Comparison of ENCODE assay signal across 23 mouse cellular contexts in genomic region chr1:160263053-160263452, GRCm38 (mm10). TPM values are rescaled to one million over a fixed set of nuclear protein-coding genes. Genes with fewer than 3 reads are reported as not detected.
DNase-seq lines count a peak whose midpoint lies in the region; ATAC-seq and TF ChIP-seq lines count a peak whose summit lies in the region.
"Had no signal": no experiment of that assay in that cellular context is flagged by ENCODE, and none has a peak within 500 bp of the region (broad histone marks: within the 10 kb centered on the region; RNA-seq: fewer than 3 reads in every experiment).

No protein-coding gene starts in this region.

- no peak overlapping the region for H3K4me3 ChIP-seq in lung, embryonic 14.5 days (ENCODE audit: low read depth, low read length)
- no peak overlapping the region for H3K4me3 ChIP-seq in lung, adult 2 months (replicated peaks; ENCODE audit: extremely low read depth, low read depth, low read length)
- no peak overlapping the region for H3K4me3 ChIP-seq in MEL (ENCODE audit: control insufficient read depth in 1 of 2, insufficient read depth in 1 of 2, low read depth in 2 of 2, low read length in 2 of 2)
- H3K4me3 ChIP-seq in small intestine, adult 2 months (ENCODE audit: low read depth, low read length): no peak overlapping the region
- no peak overlapping the region for H3K4me3 ChIP-seq in kidney, embryonic 16.5 days (ENCODE audit: low read length)
- no peak overlapping the region for H3K4me3 ChIP-seq in kidney, embryonic 15.5 days (replicated peaks)
- H3K4me3 ChIP-seq: hindbrain, embryonic 12.5 days; limb, embryonic 12.5 days had no signal

- no peaks in the 10 kb centered on the region; the same call in 1 of the 2 replicates for H3K79me2 ChIP-seq in MEL (ENCODE audit: control insufficient read depth, insufficient read depth, low read length, poor library complexity)

- ATAC-seq in lung, embryonic 14.5 days (ENCODE audit: insufficient read depth): no peak
- peak; percentile 90 for ATAC-seq in granulocyte monocyte progenitor cell, adult 5-6 weeks (replicated peaks; ENCODE audit: poor library complexity, severe bottlenecking)
- no peak for ATAC-seq in kidney, embryonic 16.5 days (ENCODE audit: low FRiP score, low TSS enrichment)
- no peak for ATAC-seq in kidney, embryonic 15.5 days (replicated peaks; ENCODE audit: low FRiP score)
- ATAC-seq: forebrain, postnatal 0 days; inflammation-experienced regulatory T-cells, adult 6 months; liver, postnatal 0 days had no signal

- peak; percentile 9 to 47; a peak in 1 of 4 replicates for TF ChIP-seq EP300 in MEL (IDR thresholded peaks at IDR 0.05; ENCODE audit: low read depth in 1 of 2, low read length in 2 of 2)

- no peak overlapping the region for H3K9ac ChIP-seq in lung, embryonic 14.5 days
- H3K9ac ChIP-seq in MEL (ENCODE audit: control insufficient read depth, low read depth, low read length, poor library complexity, severe bottlenecking): no peak overlapping the region
- no peak overlapping the region for H3K9ac ChIP-seq in kidney, embryonic 16.5 days (replicated peaks; ENCODE audit: low read length)
- H3K9ac ChIP-seq in kidney, embryonic 15.5 days: no peak overlapping the region
- H3K9ac ChIP-seq: forebrain, postnatal 0 days; hindbrain, embryonic 12.5 days; limb, embryonic 12.5 days; liver, postnatal 0 days had no signal

- no peak for TF ChIP-seq POLR2A in lung, adult 2 months (IDR thresholded peaks at IDR 0.05; ENCODE audit: borderline replicate concordance, extremely low read depth, low read depth, low read length)
- TF ChIP-seq POLR2A in MEL (IDR thresholded peaks at IDR 0.05; ENCODE audit: control insufficient read depth in 1 of 2, insufficient read depth in 1 of 2, low read depth in 1 of 2, low read length in 2 of 2, poor library complexity in 1 of 2): no peak
- no peak for TF ChIP-seq POLR2A in small intestine, adult 2 months (IDR thresholded peaks at IDR 0.05; ENCODE audit: low read depth, low read length)

- peaks cover 4% of the 10 kb centered on the region for H3K4me1 ChIP-seq in lung, embryonic 14.5 days (ENCODE audit: insufficient read depth)
- 0 out of 2 replicates have a peak, but pooled peaks cover 2% of the 10 kb centered on the region for H3K4me1 ChIP-seq in lung, adult 2 months (ENCODE audit: control insufficient read depth, insufficient read depth, low read length)
- peaks cover 6 to 9% of the 10 kb centered on the region in 2 experiments; a peak in 3 of 4 replicates for H3K4me1 ChIP-seq in MEL (ENCODE audit: control insufficient read depth in 1 of 2, insufficient read depth in 2 of 2, low read length in 2 of 2)
- H3K4me1 ChIP-seq in small intestine, adult 2 months (ENCODE audit: control insufficient read depth, insufficient read depth, insufficient read length, low read length): peaks cover 10% of the 10 kb centered on the region
- H3K4me1 ChIP-seq in kidney, embryonic 16.5 days (ENCODE audit: insufficient read depth, low read length): no peaks in the 10 kb centered on the region; the same call in 1 of the 2 replicates
- 0 out of 2 replicates have a peak, but pooled peaks cover 6% of the 10 kb centered on the region for H3K4me1 ChIP-seq in kidney, embryonic 15.5 days

- no peak for TF ChIP-seq RAD21 in MEL (IDR thresholded peaks at IDR 0.05; ENCODE audit: low read depth, low read length)

- DNase-seq in lung, embryonic 14.5 days: no peak
- no peak for DNase-seq in lung, adult 2 months
- DNase-seq in MEL (ENCODE audit: low read depth, low spot score): no peak
- no peak for DNase-seq in adrenal gland, postnatal 14 days
- DNase-seq: adrenal gland, postnatal 25 days; B cell, adult 2 months; cerebellum, adult 18-20 months; cerebellum, postnatal 36 days; forebrain, postnatal 0 days; gastrocnemius, postnatal 10 days; kidney, postnatal 10 days; liver, postnatal 0 days; midbrain, embryonic 14.5 days; retina, postnatal 1 day; right cerebral cortex, postnatal 4 days; thymus, adult 2 months had no signal

- TF ChIP-seq CTCF in lung, embryonic 14.5 days (IDR thresholded peaks at IDR 0.05; ENCODE audit: low read depth): no peak
- no peak for TF ChIP-seq CTCF in lung, adult 2 months (IDR thresholded peaks at IDR 0.05; ENCODE audit: insufficient read depth, low read length)
- TF ChIP-seq CTCF in MEL (IDR thresholded peaks at IDR 0.05 in 2 of 3, conservative IDR thresholded peaks at IDR 0.05 in 1 of 3; ENCODE audit: control insufficient read depth in 1 of 3, insufficient read depth in 1 of 3, low read depth in 2 of 3, low read length in 3 of 3, poor library complexity in 1 of 3, severe bottlenecking in 1 of 3): no peak
- TF ChIP-seq CTCF in small intestine, adult 2 months (IDR thresholded peaks at IDR 0.05; ENCODE audit: extremely low read depth, insufficient read length, insufficient replicate concordance, low read depth, low read length): no peak

- WGBS in lung, embryonic 14.5 days: 63% methylated on average over 5 of the region's 5 CpGs
- WGBS in lung, adult 2 months: 50% methylated on average over 5 of the region's 5 CpGs
- WGBS in small intestine, adult 2 months: 21% methylated on average over 5 of the region's 5 CpGs
- WGBS in kidney, embryonic 16.5 days: 76% methylated on average over 5 of the region's 5 CpGs
- WGBS in kidney, embryonic 15.5 days: 78% methylated on average over 5 of the region's 5 CpGs

- H3K27ac ChIP-seq in lung, embryonic 14.5 days (ENCODE audit: low read depth): peak overlapping the region; percentile 79; the same call in 1 of the 2 replicates
- no peak overlapping the region for H3K27ac ChIP-seq in MEL (ENCODE audit: control insufficient read depth, low read depth, low read length)
- H3K27ac ChIP-seq in small intestine, adult 2 months (ENCODE audit: insufficient read depth, low read depth, low read length): peak overlapping the region; percentile 42; the same call in 1 of the 2 replicates
- H3K27ac ChIP-seq in kidney, embryonic 16.5 days (ENCODE audit: low read length): no peak overlapping the region
- H3K27ac ChIP-seq in kidney, embryonic 15.5 days: no peak overlapping the region
- H3K27ac ChIP-seq: hindbrain, embryonic 12.5 days; limb, embryonic 12.5 days had no signal

- no peaks in the 10 kb centered on the region for H3K36me3 ChIP-seq in lung, embryonic 14.5 days (ENCODE audit: insufficient read depth)
- H3K36me3 ChIP-seq in MEL (ENCODE audit: control insufficient read depth in 1 of 2, insufficient read depth in 2 of 2, low read length in 2 of 2): peaks cover 0 to 13% of the 10 kb centered on the region in 2 experiments; a peak in 2 of 4 replicates
- H3K36me3 ChIP-seq in small intestine, adult 2 months (ENCODE audit: control insufficient read depth, insufficient read depth, low read length): peaks cover 2% of the 10 kb centered on the region; the same call in 1 of the 2 replicates
- no peaks in the 10 kb centered on the region for H3K36me3 ChIP-seq in kidney, embryonic 16.5 days (ENCODE audit: insufficient read depth, low read length)
- H3K36me3 ChIP-seq in kidney, embryonic 15.5 days: no peaks in the 10 kb centered on the region
- H3K36me3 ChIP-seq: hindbrain, embryonic 12.5 days; limb, embryonic 12.5 days had no signal

- no peaks in the 10 kb centered on the region for H3K27me3 ChIP-seq in lung, embryonic 14.5 days (ENCODE audit: insufficient read depth, low read length)
- H3K27me3 ChIP-seq in MEL (ENCODE audit: control insufficient read depth in 1 of 2, insufficient read depth in 2 of 2, low read length in 2 of 2): no peaks in the 10 kb centered on the region
- H3K27me3 ChIP-seq in small intestine, adult 2 months (ENCODE audit: control insufficient read depth, insufficient read depth, low read length): no peaks in the 10 kb centered on the region
- no peaks in the 10 kb centered on the region for H3K27me3 ChIP-seq in kidney, embryonic 16.5 days (ENCODE audit: insufficient read depth, low read length)
- no peaks in the 10 kb centered on the region for H3K27me3 ChIP-seq in kidney, embryonic 15.5 days
- H3K27me3 ChIP-seq: hindbrain, embryonic 12.5 days; limb, embryonic 12.5 days had no signal

- H3K9me3 ChIP-seq in lung, embryonic 14.5 days (ENCODE audit: low read depth, low read length): no peaks in the 10 kb centered on the region
- no peaks in the 10 kb centered on the region for H3K9me3 ChIP-seq in MEL (replicated peaks; ENCODE audit: insufficient read depth, low read length)
- H3K9me3 ChIP-seq in kidney, embryonic 16.5 days (ENCODE audit: low read length): no peaks in the 10 kb centered on the region
- no peaks in the 10 kb centered on the region for H3K9me3 ChIP-seq in kidney, embryonic 15.5 days (replicated peaks)
- H3K9me3 ChIP-seq: hindbrain, embryonic 12.5 days; limb, embryonic 12.5 days had no signal

- H3K4me2 ChIP-seq in lung, embryonic 14.5 days: no peak overlapping the region
- no peak overlapping the region for H3K4me2 ChIP-seq in kidney, embryonic 16.5 days (replicated peaks; ENCODE audit: low read depth, low read length)
- no peak overlapping the region for H3K4me2 ChIP-seq in kidney, embryonic 15.5 days
- H3K4me2 ChIP-seq: hindbrain, embryonic 12.5 days; limb, embryonic 12.5 days had no signal

TF ChIP-seq in MEL, 35 proteins besides CTCF, POLR2A, EP300 and RAD21:
- TF ChIP-seq RCOR1 (IDR thresholded peaks at IDR 0.05; ENCODE audit: low read depth, low read length) (no peak), ETS1 (IDR thresholded peaks at IDR 0.05; ENCODE audit: low read depth, low read length) (peak; percentile 56), USF1 (IDR thresholded peaks at IDR 0.05; ENCODE audit: low read depth, low read length) (peak; percentile 7; the same call in 1 of the 2 replicates), GATA1 (IDR thresholded peaks at IDR 0.05; ENCODE audit: low read depth, low read length) (peak; percentile 40; the same call in 1 of the 2 replicates), JUND (IDR thresholded peaks at IDR 0.05; ENCODE audit: low read depth, low read length) (no peak), BHLHE40 (IDR thresholded peaks at IDR 0.05; ENCODE audit: borderline replicate concordance, low read depth, low read length) (peak; percentile 54; the same call in 1 of the 2 replicates)

RNA-seq across cellular contexts. Expression of gene Cacybp, which starts 50.4 kb away (rescaled TPM):
- polyA plus RNA-seq in lung, embryonic 14.5 days (2014; fragmentation: Nextera tagmentation; extraction: Ambion mirVana): 253 and 257 TPM in 2 replicates
- polyA plus RNA-seq in lung, adult 2 months (2012; rRNA removed): 4.9 and 5.7 TPM in 2 replicates
- total RNA-seq in MEL (2012; rRNA removed): 80.7 and 95.4 TPM in 2 replicates
- 100 to 1,000 TPM in 1 of 2 experiments, not detected in 1; 181 TPM for polyA plus RNA-seq in MEL (2012; ENCODE audit: insufficient read depth in 1 of 2, insufficient read length in 2 of 2, low read depth in 1 of 2, low replicate concordance in 2 of 2, missing spikeins in 1 of 2)
- 161 and 188 TPM in 2 replicates for total RNA-seq in granulocyte monocyte progenitor cell, adult 5-6 weeks (2014; fragmentation: Nextera tagmentation)
- total RNA-seq in granulocyte monocyte progenitor cell, adult 5-6 weeks (2017): 288 and 319 TPM in 2 replicates
- polyA plus RNA-seq in small intestine, adult 2 months (2012; rRNA removed): 0.53 and 1.4 TPM in 2 replicates
- 203 and 213 TPM in 2 replicates for polyA plus RNA-seq in kidney, embryonic 16.5 days (2015; fragmentation: Nextera tagmentation; extraction: Ambion mirVana)
- polyA plus RNA-seq in kidney, embryonic 15.5 days (2015; fragmentation: Nextera tagmentation; extraction: Ambion mirVana): 229 and 252 TPM in 2 replicates
- total RNA-seq in adrenal gland, postnatal 14 days (2021): 75.7 and 82.4 TPM in 2 replicates

Comparison
In these comparisons a context has a peak if more than half of its experiments do, and no peak if none do; other contexts are left out.
1. H3K27ac ChIP-seq: peak in lung, embryonic 14.5 days (single experiment) and small intestine, adult 2 months (single experiment); none in MEL (single experiment), kidney, embryonic 16.5 days (single experiment) and kidney, embryonic 15.5 days (single experiment).